ENCODE assay signal across 13 mouse cellular contexts in the genomic region with DNA sequence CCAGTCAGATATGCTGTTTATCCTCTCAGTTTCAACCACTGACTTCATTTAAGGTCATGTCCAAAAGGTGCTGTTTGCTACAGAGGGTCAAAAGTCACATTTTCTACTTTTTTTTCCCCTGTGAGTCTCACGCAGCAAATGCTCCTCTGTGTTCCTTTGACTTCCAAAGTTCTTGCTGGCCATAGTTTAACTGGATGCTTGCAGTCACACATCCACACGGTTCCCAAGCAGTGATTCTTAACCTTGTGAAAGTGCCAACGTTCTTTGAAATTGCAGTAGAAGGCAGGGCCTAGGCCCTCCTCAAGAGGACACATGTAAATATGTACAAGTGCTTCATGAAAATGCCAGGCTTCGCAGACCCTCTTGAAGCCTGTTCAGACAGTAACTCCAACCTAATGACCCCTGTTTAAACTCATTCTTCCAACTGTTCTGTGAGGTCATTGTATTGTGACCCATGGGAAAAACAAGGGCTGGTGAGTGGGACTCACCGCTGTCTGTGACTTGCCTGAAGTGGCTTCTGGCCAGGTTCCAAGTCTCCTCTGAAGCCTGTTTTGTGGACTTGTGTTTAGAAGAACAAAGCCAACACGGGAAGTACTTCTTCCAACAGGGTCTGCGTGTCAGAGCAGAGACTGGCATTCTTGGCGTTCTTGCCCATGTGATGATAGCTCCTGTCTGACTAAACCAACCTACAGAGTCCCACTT.
DNase-seq lines count a peak whose midpoint lies in the region; ATAC-seq and TF ChIP-seq lines count a peak whose summit lies in the region.
"Had no signal": no experiment of that assay in that cellular context is flagged by ENCODE, and none has a peak within 500 bp of the region (broad histone marks: within the 10 kb centered on the region; RNA-seq: fewer than 3 reads in every experiment).

No protein-coding gene starts in this region.

- H3K9ac ChIP-seq in forebrain, postnatal 0 days: no peak overlapping the region
- no peak overlapping the region for H3K9ac ChIP-seq in midbrain, embryonic 14.5 days (replicated peaks; ENCODE audit: low read length)

- H3K4me1 ChIP-seq in forebrain, postnatal 0 days (ENCODE audit: insufficient read depth): no peaks in the 10 kb centered on the region
- no peaks in the 10 kb centered on the region for H3K4me1 ChIP-seq in forebrain, embryonic 10.5 days
- H3K4me1 ChIP-seq in midbrain, embryonic 14.5 days (ENCODE audit: control insufficient read depth, insufficient read depth, low read length): no peaks in the 10 kb centered on the region
- no peaks in the 10 kb centered on the region for H3K4me1 ChIP-seq in thymus, adult 2 months (replicated peaks; ENCODE audit: control insufficient read depth, insufficient read depth, low read length)

- 0 out of 2 replicates have a peak, but pooled peaks have one; percentile 10 for ATAC-seq in forebrain, postnatal 0 days
- ATAC-seq in midbrain, embryonic 14.5 days (ENCODE audit: low FRiP score, low TSS enrichment): no peak
- ATAC-seq: intestine, postnatal 0 days had no signal

- no peaks in the 10 kb centered on the region for H3K9me3 ChIP-seq in forebrain, postnatal 0 days (ENCODE audit: low read length)
- H3K9me3 ChIP-seq in forebrain, embryonic 10.5 days: no peaks in the 10 kb centered on the region
- no peaks in the 10 kb centered on the region for H3K9me3 ChIP-seq in midbrain, embryonic 14.5 days (ENCODE audit: control insufficient read depth, low read length)
- H3K9me3 ChIP-seq: megakaryocyte, embryonic 14.5 days had no signal

- no peak for DNase-seq in forebrain, postnatal 0 days
- DNase-seq in forebrain, embryonic 10.5 days (ENCODE audit: extremely low spot score, low spot score): no peak
- peak; percentile 43 for DNase-seq in retina, postnatal 1 day
- no peak for DNase-seq in retina, embryonic 14.5 days (ENCODE audit: low spot score)
- peak; percentile 37 for DNase-seq in kidney, postnatal 14 days
- DNase-seq in midbrain, embryonic 14.5 days: peak; percentile 39
- no peak for DNase-seq in thymus, adult 2 months
- no peak for DNase-seq in layer of hippocampus, postnatal 14 days (ENCODE audit: low spot score in 2 of 2)
- DNase-seq: adrenal gland, postnatal 25 days; cerebellum, adult 9-10 months had no signal

- no peak for TF ChIP-seq CTCF in forebrain, postnatal 0 days (IDR thresholded peaks at IDR 0.05; ENCODE audit: low read depth)
- TF ChIP-seq CTCF in thymus, adult 2 months (IDR thresholded peaks at IDR 0.05; ENCODE audit: borderline replicate concordance, control insufficient read depth, extremely low read depth, insufficient read depth, low read length, poor library complexity): no peak

- TF ChIP-seq POLR2A in thymus, adult 2 months (IDR thresholded peaks at IDR 0.05; ENCODE audit: control insufficient read depth, extremely low read depth, insufficient read depth, low read length, poor library complexity): no peak

- H3K4me2 ChIP-seq in forebrain, postnatal 0 days (ENCODE audit: low read depth): no peak overlapping the region
- H3K4me2 ChIP-seq in midbrain, embryonic 14.5 days (ENCODE audit: low read length): no peak overlapping the region

- no peaks in the 10 kb centered on the region for H3K36me3 ChIP-seq in forebrain, postnatal 0 days (ENCODE audit: insufficient read depth)
- no peaks in the 10 kb centered on the region for H3K36me3 ChIP-seq in forebrain, embryonic 10.5 days (replicated peaks)
- H3K36me3 ChIP-seq in midbrain, embryonic 14.5 days (ENCODE audit: control insufficient read depth, insufficient read depth, low read length): no peaks in the 10 kb centered on the region
- H3K36me3 ChIP-seq in thymus, adult 2 months (ENCODE audit: control insufficient read depth, insufficient read depth, low read length): no peaks in the 10 kb centered on the region

- no peak overlapping the region for H3K4me3 ChIP-seq in forebrain, postnatal 0 days (ENCODE audit: low read depth, low read length)
- no peak overlapping the region for H3K4me3 ChIP-seq in forebrain, embryonic 10.5 days
- H3K4me3 ChIP-seq in midbrain, embryonic 14.5 days (replicated peaks; ENCODE audit: low read depth, low read length): no peak overlapping the region
- H3K4me3 ChIP-seq in thymus, adult 2 months (ENCODE audit: control insufficient read depth, insufficient read depth, low read length): no peak overlapping the region
- H3K4me3 ChIP-seq: megakaryocyte, embryonic 14.5 days had no signal

- no peaks in the 10 kb centered on the region for H3K27me3 ChIP-seq in forebrain, postnatal 0 days (ENCODE audit: insufficient read depth, low read length)
- H3K27me3 ChIP-seq in forebrain, embryonic 10.5 days (ENCODE audit: poor library complexity, severe bottlenecking): no peaks in the 10 kb centered on the region
- H3K27me3 ChIP-seq in midbrain, embryonic 14.5 days (ENCODE audit: control insufficient read depth, insufficient read depth, low read length): no peaks in the 10 kb centered on the region
- no peaks in the 10 kb centered on the region for H3K27me3 ChIP-seq in thymus, adult 2 months (ENCODE audit: control insufficient read depth, insufficient read depth, low read length)
- H3K27me3 ChIP-seq: Patski had no signal

- no peak overlapping the region for H3K27ac ChIP-seq in forebrain, postnatal 0 days (ENCODE audit: low read depth, low read length)
- no peak overlapping the region for H3K27ac ChIP-seq in forebrain, embryonic 10.5 days
- H3K27ac ChIP-seq in midbrain, embryonic 14.5 days (replicated peaks; ENCODE audit: low read depth, low read length): no peak overlapping the region
- H3K27ac ChIP-seq in thymus, adult 2 months (ENCODE audit: control insufficient read depth, insufficient read depth, low read length): no peak overlapping the region

- WGBS in forebrain, postnatal 0 days: 51% methylated on average over 8 of the region's 8 CpGs
- WGBS in forebrain, embryonic 10.5 days: 87% methylated on average over 8 of the region's 8 CpGs
- 73% methylated on average over 8 of the region's 8 CpGs for WGBS in midbrain, embryonic 14.5 days
- WGBS in thymus, adult 2 months: 61% methylated on average over 8 of the region's 8 CpGs

Comparison
In these comparisons a context has a peak if more than half of its experiments do, and no peak if none do; other contexts are left out.
1. DNase-seq: peak in retina, postnatal 1 day (single experiment), kidney, postnatal 14 days (single experiment) and midbrain, embryonic 14.5 days (single experiment); none in forebrain, postnatal 0 days (single experiment), forebrain, embryonic 10.5 days (single experiment), retina, embryonic 14.5 days (single experiment), thymus, adult 2 months (single experiment) and layer of hippocampus, postnatal 14 days (0 of 2).